Mouse (Mus musculus) 3T3-L1 (cell line): ENCODE measurements around the gene Mast4.

Experiments used
- DNase-seq: peaks from one replicate; pipeline ENCODE4 v3.0.0-alpha.2; 2015; ENCODE audit warnings: low read depth, low spot score

Gene Mast4

GRCm38 (mm10) chr13:102990085-102990484 is 344.2 kb downstream of the Mast4 start:
- peak; percentile 86 for DNase-seq

GRCm38 (mm10) chr13:102989616-102990015 is 344.7 kb downstream of the Mast4 start:
- DNase-seq = no peak

GRCm38 (mm10) chr13:102988976-102989375 is 345.3 kb downstream of the Mast4 start:
- no peak for DNase-seq

- peak; percentile 67 for DNase-seq
Observed at GRCm38 (mm10) chr13:102988251-102988895, 345.9 kb downstream of the Mast4 start.

GRCm38 (mm10) chr13:102984550-102984949 is 349.7 kb downstream of the Mast4 start:
- DNase-seq = no peak

- DNase-seq = no peak
Observed at GRCm38 (mm10) chr13:102973853-102974252, 360.4 kb downstream of the Mast4 start.

- peak; percentile 65 for DNase-seq
Observed at GRCm38 (mm10) chr13:102963471-102963870, 370.8 kb downstream of the Mast4 start.

GRCm38 (mm10) chr13:102958273-102959270 is 375.7 kb downstream of the Mast4 start:
- peak; percentile 82 for DNase-seq

GRCm38 (mm10) chr13:102957508-102958272 is 376.6 kb downstream of the Mast4 start:
- peak; percentile 81 for DNase-seq

GRCm38 (mm10) chr13:102955506-102955905 is 378.8 kb downstream of the Mast4 start:
- DNase-seq = no peak

- DNase-seq = no peak
Observed at GRCm38 (mm10) chr13:102949756-102950155, 384.5 kb downstream of the Mast4 start.

- peak; percentile 67 for DNase-seq
Observed at GRCm38 (mm10) chr13:102948966-102949365, 385.3 kb downstream of the Mast4 start.

- DNase-seq = no peak
Observed at GRCm38 (mm10) chr13:102947546-102947945, 386.8 kb downstream of the Mast4 start.

- no peak for DNase-seq
Observed at GRCm38 (mm10) chr13:102946024-102946821, 388.1 kb downstream of the Mast4 start.

GRCm38 (mm10) chr13:102945450-102945849 is 388.8 kb downstream of the Mast4 start:
- DNase-seq = no peak

- DNase-seq = no peak
Observed at GRCm38 (mm10) chr13:102944516-102944915, 389.8 kb downstream of the Mast4 start.

GRCm38 (mm10) chr13:102942557-102942956 is 391.7 kb downstream of the Mast4 start:
- peak; percentile 71 for DNase-seq

GRCm38 (mm10) chr13:102940476-102940875 is 393.8 kb downstream of the Mast4 start:
- DNase-seq = no peak

- DNase-seq = no peak
Observed at GRCm38 (mm10) chr13:102936233-102936632, 398.1 kb downstream of the Mast4 start.

- DNase-seq = no peak
Observed at GRCm38 (mm10) chr13:102935788-102936187, 398.5 kb downstream of the Mast4 start.

- no peak for DNase-seq
Observed at GRCm38 (mm10) chr13:102933702-102934101, 400.6 kb downstream of the Mast4 start.
